Mouse (Mus musculus) adrenal gland, postnatal 14 days (tissue): Measurements from ENCODE around the gene Slc35e3. TPM values are rescaled to one million over a fixed set of nuclear protein-coding genes. Genes with fewer than 3 reads are reported as not detected.

Experiments
- DNase-seq: peaks from one replicate; pipeline ENCODE4 v3.0.0; 2021; ENCODE audit warnings: mixed read lengths
- long read RNA-seq, 2 experiments: library from polyadenylated mRNA; stranded (forward); transcript quantifications; one replicate each; pipeline ENCODE4 v2.0.0; 2021
- total RNA-seq: library from RNA; stranded (reverse); gene quantifications from 2 replicates; pipeline ENCODE4 v1.2.3, GENCODE M21; 2021

Gene Slc35e3
- 10.3 and 13.4 TPM in 2 replicates for total RNA-seq
- long read RNA-seq, experiment 1, partial matches to known transcripts: 0 of 3 reads
- long read RNA-seq, experiment 1, other reads (novel, unspliced or antisense): 0 of 3 reads
- long read RNA-seq, experiment 2, partial matches to known transcripts: 0 of 1 reads
- long read RNA-seq, experiment 2, other reads (novel, unspliced or antisense): 1 of 1 reads

DNA sequence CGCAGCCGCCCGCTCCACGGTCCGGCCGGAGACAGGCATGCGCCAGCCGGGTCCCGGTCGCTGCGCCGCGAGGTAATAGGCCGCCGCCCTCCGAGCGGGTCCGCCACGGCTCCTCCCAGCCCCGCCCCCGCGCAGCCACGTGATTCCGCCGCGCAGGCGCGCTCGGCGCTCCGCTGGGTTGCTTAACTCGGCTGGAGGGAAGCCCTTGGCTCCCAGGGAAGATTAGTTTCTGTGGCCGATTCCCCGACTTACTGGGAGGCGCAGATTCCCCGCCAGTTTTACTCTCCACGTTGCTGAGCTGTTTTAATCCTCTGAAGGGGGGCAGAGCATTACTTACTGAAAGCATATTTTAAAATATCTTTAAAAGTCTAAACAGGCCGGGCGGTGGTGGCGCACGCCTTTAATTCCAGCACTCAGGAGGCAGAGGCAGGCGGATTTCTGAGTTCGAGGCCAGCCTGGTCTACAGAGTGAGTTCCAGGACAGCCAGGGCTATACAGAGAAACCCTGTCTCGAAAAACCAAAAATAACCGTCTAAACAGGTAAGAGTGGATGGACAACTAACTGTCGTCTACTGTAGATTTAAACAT is at the start of gene Slc35e3:
Gene Slc35e3 (minus strand): TSS at position 69 of the 587 bp plus-strand sequence.
- peak; percentile 99 for DNase-seq

- DNase-seq: no peak
These were observed 49.0 kb upstream of the Slc35e3 start for GRCm38 (mm10) chr10:117795206-117795605.

- DNase-seq: no peak
These were observed 47.4 kb upstream of the Slc35e3 start for GRCm38 (mm10) chr10:117793436-117794030.

DNA sequence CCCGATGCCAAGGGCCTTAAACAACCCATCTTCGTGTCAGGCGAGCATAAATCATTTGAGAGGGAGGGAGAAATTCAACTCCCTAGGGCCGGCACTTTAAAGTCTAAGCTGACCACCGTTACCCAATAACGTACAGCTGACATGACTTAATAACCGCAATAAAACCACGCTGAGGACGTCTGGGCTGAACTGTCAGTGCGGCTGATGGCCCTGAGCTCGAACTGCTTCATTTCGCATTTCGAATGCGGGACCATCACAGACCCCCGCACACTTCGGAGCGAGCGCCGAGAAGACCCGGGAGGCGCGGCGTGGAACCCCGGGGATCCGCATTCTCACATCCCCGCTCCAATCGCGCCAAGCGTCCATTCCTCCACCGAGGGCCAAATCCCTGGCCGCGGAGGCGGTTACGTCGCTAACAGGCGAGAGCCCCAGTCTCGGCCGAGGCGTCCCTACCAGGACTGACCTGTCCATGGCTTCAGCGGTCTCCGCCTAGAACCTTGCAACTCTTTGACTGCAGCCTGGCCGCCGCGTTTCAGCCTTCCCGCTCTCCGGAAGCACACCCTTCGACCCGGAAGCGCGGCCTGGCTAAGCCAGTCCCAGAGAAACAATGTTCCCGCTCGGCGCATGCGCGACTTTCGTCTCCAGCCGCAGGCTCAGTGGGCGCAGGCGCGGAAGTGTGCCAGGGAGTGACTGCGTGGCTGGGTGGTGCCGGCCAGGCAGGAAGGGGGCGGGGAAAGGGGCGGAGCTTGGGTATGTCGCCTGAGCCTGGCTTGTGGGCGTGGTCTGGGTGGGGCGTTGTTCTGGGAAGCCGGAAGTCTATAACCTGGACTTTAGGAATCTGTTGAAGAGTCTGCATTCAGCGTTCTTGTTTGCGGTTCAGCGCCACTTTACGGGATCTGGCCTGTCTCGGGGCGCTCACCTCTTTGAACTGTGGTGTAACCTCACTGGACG is 46.3 kb upstream of the Slc35e3 start, which contains the start of gene Nup107:
Gene Nup107 (minus strand): TSS at position 565 of the 951 bp plus-strand sequence.
- DNase-seq: peak; percentile 100

DNA sequence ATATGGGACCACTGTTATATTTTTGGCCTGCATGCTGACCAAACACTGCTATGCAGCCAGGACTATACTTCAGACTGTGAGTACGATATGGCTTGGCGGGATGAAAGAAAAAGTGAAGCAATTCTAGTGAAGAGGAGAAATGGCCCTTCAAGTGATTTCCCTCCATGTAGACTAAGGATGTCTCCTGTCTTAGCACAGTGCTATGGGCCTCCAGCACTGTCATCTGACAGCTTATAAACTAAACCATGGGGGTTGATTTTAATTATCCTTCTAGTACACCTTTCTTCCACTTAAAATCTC is 45.0 kb upstream of the Slc35e3 start:
- no peak for DNase-seq

GRCm38 (mm10) chr10:117790421-117791170 is 44.4 kb upstream of the Slc35e3 start:
- no peak for DNase-seq

DNA sequence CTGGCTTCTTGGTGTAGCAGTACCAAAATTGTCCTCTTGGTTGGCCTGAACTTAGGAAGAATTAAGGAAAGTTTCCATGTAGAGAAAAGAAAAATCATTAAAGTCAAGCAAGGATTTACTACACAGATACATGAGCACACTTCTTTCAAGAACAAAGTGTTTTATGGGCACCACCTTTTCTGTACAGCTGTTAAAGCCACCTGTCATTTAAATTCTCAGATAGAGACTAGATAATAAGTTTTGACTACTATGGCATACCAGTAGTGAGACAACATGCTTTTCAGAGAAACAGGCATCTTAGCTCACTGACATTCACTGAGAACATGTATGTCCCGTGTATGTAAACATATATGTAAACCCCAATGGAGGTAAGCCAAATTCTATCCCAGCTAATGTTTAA is 43.8 kb upstream of the Slc35e3 start:
- DNase-seq: no peak

- no peak for DNase-seq
These were observed 38.5 kb upstream of the Slc35e3 start for GRCm38 (mm10) chr10:117784646-117785045.

GRCm38 (mm10) chr10:117783786-117784420 is 37.7 kb upstream of the Slc35e3 start:
- DNase-seq: no peak

DNA sequence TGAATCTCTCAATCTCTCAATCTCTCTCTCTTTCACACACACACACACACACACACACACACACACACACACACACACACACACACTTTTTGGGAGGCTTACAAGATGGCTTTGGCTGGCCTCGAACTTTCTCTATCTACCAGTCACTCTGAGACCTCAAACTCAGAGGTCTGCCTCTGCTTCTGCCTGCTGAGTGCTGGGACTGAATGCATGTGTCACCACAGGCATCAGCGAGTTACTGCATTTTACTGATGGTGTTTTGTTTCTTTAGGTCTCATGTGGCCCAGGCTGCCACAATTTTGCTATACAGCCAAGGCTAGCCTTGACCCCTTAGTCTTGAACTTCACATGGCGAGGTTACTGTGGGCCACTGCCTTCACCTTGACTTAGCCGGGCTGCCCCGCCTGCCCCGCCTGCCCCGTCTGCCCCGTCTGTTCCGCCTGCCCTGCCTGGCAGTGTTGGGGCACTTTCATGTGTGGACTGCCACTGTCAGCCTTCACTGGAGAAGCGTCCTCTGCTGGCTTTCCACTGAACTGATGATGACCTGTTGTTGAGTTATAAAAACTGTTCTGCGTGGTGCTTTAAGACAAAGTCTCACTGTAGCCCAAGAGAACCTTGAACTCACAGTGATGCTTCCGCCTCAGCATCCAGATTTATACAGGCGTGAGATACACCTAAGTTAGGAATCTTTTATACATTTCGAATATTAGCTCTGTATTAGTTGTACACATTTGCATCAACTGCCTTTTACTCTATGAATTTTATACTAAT is 36.5 kb upstream of the Slc35e3 start:
- peak; percentile 17 for DNase-seq

- no peak for DNase-seq
These were observed 35.9 kb upstream of the Slc35e3 start for GRCm38 (mm10) chr10:117782056-117782455.

DNA sequence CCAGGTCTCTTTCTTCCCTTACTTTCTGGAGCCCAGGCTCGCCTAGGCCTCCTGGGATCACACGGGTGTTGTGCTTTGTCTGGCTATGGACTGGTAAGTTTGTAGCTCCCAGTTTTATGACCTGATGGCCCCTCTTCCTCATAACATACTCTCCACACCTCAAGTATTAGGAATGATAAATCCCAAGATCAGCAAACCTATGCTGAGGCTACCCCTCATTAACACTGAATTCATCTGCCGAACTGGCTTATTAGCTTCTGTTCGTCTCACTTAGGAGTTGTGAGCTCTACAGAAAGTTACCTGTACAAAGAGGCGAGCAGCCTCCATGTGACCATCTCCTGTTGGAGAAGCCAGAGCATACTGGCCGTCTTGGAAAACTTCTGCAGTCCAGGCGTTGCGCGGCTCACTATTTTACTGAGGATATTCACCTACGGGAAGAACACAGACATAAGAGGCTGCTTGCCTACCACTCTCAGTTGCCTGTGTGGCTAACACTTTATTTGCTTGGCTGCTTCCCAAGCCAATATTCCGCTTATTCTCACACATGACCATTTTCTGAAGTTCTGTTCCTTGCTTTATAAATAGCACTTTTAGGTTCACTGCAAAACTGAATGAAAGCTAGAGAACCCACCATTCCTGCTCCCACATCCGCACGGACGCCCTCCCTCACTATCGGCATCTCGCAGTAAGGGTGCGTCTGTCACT is 35.0 kb upstream of the Slc35e3 start:
- no peak for DNase-seq

DNA sequence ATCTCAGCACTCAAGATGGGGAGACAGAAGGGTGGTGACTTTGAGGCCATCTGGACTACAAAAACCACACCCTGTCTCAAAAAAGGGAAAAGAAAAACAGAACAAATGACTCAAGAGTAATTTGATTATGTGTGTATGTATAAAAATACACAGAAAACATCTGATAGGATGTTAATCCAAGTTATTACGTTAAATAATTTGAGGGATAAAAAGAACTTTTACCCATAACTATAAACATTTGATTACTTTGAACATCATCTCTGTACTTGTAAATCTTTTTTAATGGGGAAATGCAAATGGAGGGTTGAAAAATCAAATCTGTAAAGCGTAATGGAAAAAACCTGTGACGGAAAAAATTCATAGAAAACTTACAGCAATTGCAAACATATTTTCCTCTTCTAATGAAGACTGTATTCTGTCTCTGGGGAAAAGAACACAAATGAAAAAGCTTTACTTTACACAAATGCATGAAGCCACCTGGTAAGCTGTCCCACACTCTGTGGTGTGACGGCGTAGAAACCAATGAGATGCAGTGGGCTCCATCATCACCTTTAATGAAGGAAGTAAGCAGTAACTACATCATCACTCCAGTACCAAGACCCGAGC is 34.2 kb upstream of the Slc35e3 start:
- DNase-seq: no peak

GRCm38 (mm10) chr10:117779581-117780305 is 33.6 kb upstream of the Slc35e3 start:
- no peak for DNase-seq

- no peak for DNase-seq
These were observed 32.8 kb upstream of the Slc35e3 start for GRCm38 (mm10) chr10:117778951-117779350.

GRCm38 (mm10) chr10:117778328-117778910 is 32.3 kb upstream of the Slc35e3 start:
- no peak for DNase-seq

DNA sequence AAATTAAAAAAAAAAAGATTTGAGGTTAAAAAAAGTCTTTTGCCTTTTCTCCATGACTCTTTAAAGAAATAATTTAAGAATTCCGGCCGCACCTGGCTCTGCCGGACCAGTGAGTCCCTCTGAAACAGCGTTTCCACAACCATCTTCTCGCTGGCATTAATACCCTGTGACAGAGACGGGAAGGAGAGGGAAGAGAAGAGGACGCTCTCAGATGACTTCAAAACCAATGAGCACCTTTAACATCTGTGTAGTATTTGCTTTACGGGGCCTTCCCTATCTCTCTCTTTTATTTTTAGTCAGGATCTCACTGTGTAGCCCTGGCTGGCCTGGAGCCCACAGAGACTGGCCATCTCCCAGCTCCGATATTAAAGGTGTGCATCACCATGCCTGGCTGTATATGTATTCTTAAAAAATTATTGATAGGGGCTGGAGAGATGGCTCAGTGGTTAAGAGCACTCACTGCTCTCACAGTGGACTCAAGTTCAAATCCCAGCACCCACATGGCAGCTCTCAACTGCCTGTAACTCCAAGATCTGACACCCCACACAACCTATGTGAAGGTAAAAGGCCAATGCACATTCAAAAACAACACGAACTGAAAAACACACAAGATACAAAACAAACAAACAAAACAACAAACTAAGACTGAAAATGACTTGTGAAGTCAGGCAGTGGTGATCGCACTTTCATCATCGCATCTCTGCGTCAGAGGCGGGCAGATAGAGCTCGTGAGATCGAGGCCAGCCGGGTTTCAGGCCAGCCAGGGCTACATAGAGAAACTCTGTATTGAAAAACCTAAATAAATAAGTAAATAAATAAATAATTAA is 31.5 kb upstream of the Slc35e3 start:
- no peak for DNase-seq

DNA sequence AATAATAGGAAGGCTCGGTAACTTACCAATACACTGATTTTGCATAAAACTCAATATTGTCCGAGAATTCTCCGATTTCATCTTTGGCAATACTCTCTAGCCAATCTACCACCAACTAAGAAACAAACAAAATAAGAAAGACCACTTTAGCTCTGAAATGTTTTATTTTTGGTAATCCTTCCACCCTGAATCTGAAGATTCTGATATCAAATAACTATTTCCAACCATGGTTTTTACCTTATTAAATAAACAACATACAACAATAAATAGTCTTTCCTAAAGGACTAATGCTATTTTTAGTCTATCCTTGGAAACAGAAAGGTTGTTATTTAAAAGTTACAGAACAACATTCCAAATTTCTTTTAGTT is 30.9 kb upstream of the Slc35e3 start:
- DNase-seq: no peak
